Mouse (Mus musculus) heart, postnatal 10 days (tissue): ENCODE measurements around the gene Scyl1. TPM values are rescaled to one million over a fixed set of nuclear protein-coding genes. Genes with fewer than 3 reads are reported as not detected.
A peak's percentile ranks its signal among the peaks of the same experiment; 100 is the strongest.
"Not testable (repeated sequence)": the region's sequence is repeated elsewhere in the genome, so short reads cannot be mapped to it uniquely, and the experiment has no call there.

ENCODE experiments used
- DNase-seq, 2 experiments: peaks; one replicate each; pipeline ENCODE4 v3.0.0; 2021
- intact Hi-C: fragments of 180-260 bp; cut with DNase I; formaldehyde crosslinking; loops from one replicate; pipeline ENCODE4 v1.15.1; 2025
- total RNA-seq, 2 experiments: library from RNA; stranded (reverse); gene quantifications; 2 replicates each; pipeline ENCODE4 v1.2.3; 2021

Scyl1 gene
- 10 to 100 TPM; 63.4 to 65.7 TPM for total RNA-seq

DNA sequence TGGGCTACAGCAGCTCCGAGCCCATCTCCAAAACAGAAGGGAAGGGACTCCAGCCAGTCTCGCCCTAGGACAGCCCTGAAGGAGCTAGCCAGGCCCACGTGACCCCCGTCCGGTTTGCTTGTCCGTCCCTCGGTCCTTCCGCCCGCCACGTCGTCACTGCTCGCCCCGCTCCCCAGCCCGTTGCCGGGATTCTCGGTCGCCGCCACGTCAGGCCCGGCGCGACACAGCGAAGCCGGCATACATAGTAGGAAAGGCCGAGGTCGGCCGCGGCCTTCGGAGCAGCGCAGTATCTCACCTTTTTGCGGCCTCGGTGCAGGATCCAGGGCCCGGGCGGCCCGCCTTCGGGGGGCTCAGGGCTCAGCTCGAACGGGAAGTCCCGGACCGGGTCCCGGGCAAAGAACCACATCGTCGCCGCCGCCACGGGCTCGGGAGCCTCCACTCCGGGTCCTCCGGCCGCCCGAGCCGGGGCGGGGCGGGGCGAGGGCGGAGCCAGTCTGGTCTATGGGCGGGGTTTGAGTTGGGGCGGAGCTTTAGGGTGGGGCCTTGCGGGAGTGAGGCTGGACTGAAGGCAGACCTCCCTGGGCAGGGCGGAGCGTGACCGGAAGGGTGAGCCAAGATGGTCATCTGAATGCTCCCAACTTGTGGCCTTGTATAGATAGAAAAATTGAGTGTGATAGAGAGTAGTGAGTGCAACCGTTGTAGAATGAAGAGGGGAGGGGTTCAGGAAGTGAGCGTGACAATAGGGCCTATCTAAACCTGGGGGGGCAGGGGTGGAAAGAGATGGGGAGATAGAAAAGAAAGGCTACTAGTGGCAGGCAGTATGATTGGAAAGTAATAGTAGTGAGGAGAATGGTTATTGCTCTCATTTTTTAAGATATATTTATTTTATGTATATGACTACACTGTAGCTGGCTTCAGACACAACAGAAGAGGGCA, at the start of gene Scyl1:
TSS of gene Scyl1 (minus strand) at position 495 of the 936 bp plus-strand sequence.
- intact Hi-C loops: loop anchor here (2.0 to 5.0 kb wide), 2 partner anchors 42 to 79 kb away; partner anchors contain the start of gene Fam89b
- peak; percentile 97 to 98 for DNase-seq

DNA sequence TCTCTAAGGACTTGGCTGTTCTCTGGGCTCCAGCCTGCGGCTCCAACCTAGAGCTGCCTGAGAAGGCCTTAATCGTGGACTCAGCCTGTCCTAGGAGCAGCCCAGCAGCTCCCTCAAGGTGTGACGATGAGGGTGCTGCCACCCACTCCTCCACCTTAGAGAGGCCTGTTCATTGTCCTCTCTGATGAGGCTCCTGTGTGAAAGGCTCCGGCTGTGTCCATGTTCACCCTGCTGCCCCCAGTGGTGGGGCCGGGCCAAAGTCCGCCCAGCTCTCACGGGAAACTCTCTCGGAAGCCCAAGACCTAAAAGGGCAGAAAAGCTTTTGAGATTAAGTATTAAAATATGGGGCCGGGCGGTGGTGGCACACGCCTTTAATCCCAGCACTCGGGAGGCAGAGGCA, 48.3 kb upstream of the Scyl1 start:
- peak; percentile 78 to 79 for DNase-seq
- intact Hi-C loops: loop anchor here (2.0 kb wide), 2 partner anchors 21 to 29 kb away; no protein-coding TSS in a partner anchor

DNA sequence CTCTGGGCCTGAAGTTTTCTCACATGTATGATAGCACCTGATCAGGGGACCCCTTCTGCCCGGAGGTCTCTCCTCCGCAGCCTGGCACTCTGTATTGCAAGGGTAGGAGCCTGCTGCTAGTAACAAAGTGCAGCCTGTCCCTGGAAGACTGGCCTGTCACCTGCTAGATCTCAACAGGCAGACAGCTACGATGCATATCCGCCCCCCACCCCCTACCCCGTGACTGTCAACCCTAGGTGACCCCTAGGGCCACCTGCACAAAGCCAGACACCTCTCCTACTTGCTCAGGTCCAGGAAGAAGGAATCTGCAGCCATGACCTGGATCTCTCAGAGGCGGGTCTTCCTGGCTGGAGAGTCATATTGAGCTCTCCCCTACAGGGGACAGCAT, 47.4 kb upstream of the Scyl1 start:
- DNase-seq: no peak
- intact Hi-C loops: loop anchor here (2.0 kb wide), 2 partner anchors 20 to 30 kb away; no protein-coding TSS in a partner anchor

DNA sequence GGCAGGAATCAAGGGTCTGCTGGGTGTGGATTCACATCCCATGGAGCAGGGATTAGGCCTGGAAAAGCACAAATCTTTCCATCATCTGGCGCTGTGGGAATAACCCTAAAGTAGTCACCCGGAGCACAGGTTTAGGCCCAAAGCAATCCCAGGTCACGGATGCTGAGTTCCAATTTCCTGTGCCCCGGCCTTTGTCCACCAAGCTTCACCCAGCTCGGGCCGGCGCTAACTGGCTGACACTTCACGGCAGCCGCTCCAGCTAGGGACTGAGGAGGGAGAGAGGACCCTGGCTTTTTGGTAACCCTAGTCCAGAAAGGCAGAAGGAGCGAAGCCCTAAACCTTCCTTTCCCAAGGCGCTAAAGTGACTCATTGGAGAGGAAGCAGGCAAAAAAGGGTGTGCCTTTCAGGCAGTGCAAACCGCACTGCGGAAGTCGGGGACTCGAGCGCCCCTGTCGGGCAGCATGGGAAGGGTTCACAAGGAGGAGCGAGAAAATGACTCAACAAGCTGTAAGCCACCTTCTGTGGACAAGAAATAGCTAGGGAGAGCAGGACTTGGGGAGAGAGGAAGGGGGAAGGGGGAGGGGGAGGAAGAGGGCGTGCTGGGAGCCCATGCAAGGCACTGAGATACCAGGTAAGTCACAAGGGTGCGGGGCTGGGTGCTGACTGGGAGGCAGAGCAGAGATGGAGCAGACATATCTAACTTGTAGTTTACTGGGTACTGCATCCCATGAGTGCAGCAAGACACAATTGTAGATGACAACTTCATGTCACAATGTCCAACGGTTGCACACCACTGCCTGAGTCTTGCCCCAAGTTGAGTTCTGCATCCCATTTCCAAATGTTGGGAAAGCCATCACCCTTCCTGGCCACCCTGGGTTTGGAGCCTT, 46.7 kb upstream of the Scyl1 start:
- DNase-seq: peak; percentile 94
- intact Hi-C loops: loop anchor here (2.0 kb wide), 2 partner anchors 19 to 31 kb away; no protein-coding TSS in a partner anchor

DNA sequence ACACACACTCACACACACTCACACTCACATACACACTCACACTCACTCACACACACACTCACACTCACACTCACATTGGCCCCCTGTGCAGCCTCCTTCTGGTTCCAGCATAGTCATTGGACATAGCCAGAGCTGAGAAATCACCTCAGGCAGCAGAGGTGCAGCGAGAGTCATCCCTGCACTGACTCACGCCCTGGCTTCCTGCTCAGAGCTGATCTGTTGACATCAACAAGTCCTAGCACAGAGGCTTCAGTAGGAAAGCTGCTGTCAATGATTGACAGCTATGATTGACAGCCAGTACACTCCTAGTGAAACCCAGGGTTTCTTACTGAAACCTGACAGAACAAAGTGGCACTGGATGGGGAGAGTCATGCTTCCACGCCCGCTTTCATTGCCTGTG, 44.7 kb upstream of the Scyl1 start:
- intact Hi-C loops: no loop called here
- DNase-seq: no peak

DNA sequence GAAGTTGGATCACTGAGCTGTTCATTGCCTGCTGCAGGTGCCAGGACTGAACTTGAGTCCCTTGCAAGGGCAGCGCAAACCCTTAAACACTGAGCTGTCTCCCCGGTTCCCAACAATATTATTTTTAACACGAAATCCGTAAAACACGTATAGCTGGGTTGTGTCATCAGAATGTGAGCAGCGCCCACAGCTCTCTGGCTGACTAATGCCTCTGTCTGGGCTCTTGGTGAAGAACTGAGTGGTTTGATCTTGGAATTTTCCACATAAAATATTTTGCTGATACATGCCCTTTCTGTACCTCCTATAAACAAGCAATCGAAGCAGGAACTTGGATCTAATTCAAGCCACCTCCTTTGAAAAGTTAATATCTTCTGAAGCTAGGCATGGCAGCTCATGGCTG, 43.8 kb upstream of the Scyl1 start:
- DNase-seq: no peak
- intact Hi-C loops: no loop called here

DNA sequence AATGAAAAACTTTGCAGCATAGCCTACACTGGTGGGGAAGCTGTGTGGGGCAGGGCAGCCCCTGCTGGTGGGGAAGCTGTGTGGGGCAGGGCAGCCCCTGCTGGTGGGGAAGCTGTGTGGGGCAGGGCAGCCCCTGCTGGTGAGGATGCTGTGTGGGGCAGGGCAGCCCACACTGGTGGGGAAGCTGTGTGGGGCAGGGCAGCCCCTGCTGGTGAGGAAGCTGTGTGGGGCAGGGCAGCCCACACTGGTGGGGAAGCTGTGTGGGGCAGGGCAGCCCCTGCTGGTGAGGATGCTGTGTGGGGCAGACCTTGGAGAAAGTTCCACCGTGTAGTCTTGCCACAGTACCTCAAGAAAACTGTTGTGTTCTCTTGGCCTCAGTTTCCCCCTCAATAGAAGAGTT, 42.8 kb upstream of the Scyl1 start:
- DNase-seq, intact Hi-C loops: not testable (repeated sequence)

DNA sequence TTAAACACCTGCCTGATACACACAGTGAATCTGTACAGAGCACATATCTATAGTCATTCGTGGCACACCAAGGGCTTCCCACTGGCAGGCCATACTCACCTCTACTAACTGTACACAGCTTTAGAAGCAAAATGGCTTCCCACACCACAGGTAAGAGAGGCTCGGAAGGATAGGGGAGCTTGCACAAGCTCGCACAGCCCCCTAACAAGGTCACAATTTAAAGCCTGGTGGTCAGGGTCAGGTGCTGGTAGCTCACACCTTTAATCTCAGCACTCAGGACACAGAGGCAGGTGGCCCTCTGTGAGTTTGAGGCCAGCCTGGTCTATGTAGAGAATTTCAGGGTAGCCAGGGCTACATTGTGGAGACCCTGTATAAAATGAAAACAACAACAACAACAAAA, 42.3 kb upstream of the Scyl1 start:
- intact Hi-C loops: no loop called here
- DNase-seq: no peak

DNA sequence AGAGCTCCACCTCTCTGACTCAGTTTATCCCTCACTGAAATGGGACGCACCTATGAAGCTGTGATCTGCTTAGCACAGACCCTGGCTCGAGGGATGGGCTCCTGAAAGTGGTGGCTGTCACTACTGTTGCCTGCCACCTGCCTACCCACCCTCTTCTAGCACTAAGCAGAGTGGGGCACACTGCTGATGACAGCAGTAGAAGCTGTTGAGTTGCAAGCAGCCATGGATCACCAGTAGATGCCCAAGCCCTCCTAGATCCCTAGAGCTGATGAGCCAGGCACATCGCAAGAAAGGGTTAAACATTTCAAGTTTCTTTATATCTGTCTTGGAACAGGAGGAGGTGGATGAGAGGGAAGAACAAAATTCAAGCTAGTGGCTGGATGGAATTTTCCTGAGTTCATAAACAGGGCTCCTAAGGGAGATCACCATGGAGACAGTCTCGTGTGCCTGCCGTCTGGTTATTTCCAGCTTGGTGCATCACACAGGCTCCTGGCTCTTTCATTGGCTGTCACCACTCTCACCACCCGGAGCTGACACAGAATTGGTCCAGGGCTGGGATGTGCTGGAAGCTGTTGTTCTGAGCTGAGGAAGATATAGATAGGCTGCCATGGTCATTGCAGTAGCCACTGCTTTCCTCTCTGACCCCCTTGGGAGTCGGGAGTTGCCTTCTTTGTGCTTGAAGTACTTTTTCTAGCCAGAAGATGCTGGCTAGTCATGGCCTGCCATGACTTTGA, 40.7 kb upstream of the Scyl1 start:
- intact Hi-C loops: no loop called here

DNA sequence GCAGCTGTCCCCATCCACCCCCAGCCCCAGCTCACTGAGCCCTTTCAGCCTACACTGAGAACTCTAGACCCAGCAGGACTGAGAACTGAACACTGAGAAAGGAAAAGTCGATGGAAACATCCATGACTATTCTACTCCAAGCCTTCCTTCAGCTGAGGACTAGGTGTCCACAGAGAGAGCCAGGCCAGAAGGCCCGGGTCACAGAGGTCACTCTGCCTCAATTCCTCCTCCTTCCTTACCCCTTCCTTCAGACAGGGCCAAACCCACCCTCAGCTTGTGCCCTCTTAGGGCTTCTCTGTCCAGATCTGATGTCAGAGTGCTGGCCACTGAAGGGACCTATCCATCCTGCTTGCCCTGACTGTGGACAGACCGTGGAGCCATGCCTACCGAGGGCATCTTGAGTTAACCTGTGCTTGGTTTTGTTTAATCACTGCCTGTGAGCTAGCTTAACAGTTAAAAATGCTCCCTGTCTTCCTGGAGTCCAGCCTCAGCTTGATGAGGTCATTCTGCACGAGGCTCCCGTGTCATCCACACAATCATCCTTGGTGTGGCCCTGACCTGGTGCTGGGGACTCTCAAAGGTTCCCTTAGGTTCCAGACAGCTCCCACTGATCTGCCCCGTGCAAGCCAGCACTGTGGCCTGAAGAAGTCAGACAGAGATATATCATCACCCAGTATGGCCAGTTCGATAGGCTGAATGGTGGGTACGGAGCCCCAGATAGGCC, 39.8 kb upstream of the Scyl1 start:
- intact Hi-C loops: loop anchor here (1.0 kb wide), 1 partner anchor 9 kb away; no protein-coding TSS in a partner anchor
- DNase-seq: peak; percentile 43 to 53

More for the DNA sequence above, 40.7 kb upstream of the Scyl1 start:
- peak; percentile 91 to 93 for DNase-seq

DNA sequence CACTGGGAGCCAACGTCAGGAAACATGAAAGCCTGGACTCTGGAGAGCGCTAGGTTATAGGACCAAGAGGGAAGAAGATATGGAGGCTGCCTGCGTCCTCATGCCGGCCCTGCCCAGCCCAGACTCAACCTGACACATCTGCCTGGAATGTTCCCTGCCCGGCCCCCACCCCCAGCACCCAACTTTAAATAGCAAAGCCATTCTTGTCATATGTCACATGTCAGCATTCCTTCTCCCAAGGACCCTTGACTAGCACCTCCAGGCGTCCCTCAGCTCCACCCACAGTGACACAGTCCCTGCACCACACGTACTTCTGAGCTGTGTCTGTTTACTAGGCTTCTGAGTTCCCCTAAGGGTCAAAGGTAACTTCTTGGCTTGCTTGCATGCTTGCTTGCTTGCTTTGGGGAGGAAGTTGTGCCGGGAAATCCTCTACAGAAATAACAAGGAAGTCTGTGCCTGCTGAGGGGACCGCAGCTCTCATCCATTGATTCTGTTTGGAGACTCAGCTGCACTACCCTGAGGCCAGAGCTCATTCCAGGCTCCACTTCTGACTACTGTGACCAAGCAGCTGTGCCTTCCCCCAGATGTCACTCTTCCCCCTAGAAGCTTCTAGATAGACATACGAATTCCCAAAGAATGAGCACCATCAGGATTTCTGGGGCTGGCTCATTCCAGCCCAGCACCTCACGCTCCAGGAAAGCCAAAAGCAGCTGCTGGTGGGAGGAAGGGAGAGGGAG, 39.1 kb upstream of the Scyl1 start:
- intact Hi-C loops: loop anchor here (1.0 kb wide), 1 partner anchor 8 kb away; no protein-coding TSS in a partner anchor
- peak; percentile 72 to 77 for DNase-seq

DNA sequence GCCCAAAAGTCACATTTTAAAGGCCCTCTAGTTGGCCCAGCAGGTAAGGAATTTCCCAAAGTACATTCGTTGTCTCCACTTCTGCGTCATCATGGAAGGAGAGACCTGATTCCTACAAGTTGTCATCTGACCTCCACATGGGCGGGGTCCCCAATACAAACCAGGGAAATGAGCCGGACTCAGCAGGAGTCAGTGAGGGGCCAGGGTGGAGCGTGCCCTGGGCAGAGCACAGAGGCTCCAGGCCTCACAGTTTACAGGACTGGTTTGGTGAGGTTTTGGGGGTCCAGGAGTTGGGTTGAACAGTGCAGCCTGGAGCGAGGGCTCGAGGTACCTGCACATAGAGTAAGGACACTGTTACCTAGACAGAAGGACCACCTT, 38.5 kb upstream of the Scyl1 start:
- DNase-seq: peak in 1 of 2 experiments; percentile 43
- intact Hi-C loops: loop anchor here (1.0 kb wide), 1 partner anchor 7 kb away; no protein-coding TSS in a partner anchor

DNA sequence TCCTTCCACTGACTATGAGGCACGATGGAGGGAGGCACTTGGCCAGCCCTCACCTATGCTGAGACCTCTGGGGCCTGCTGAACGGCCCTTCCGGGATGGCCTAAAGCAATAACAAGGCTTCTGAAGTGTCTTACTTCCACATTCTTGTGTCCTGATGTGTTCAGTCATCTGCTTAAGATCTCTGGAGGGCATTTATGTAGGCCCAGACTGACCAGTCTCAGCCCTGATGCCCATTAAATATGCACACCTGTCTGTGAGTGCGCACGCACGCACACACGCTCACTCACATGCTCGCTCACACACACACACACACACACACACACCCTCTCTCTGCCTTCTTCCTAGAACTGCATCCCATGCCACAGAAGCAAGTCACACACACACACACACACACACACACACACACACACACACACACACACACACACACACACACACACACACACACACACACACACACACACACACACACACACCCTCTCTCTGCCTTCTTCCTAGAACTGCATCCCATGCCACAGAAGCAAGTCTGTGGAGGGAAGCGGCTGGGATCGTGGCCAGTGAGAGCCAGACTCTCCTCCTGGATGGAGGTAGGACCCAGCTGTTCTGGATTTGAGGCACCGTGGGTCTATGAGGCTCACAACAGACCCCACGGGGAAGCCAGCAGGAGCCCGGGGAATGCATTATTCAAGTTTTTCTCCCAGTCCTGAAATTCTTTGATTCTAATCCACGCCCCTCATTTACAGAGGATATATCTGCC, 37.9 kb upstream of the Scyl1 start:
- intact Hi-C loops: no loop called here
- no peak for DNase-seq

DNA sequence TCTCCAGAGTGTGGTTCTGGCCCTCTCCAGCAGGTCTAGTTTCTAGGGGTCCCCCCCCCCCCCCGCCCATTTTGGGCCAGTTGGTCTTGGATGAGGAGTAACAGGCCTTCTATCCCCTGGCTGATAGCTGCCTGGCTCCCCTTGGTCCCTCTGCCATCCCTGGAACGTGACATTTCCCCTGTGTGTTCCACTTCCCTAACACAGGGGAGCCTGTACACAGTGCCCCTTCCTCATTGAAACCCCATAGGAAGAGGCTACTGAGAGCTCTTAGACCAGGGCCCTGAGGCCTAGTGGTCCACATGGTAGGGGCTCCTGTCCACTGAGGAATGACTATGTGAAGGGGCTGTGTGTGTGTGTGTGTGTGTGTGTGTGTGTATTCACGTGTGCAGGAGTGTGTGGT, 36.5 kb upstream of the Scyl1 start:
- DNase-seq: no peak
- intact Hi-C loops: no loop called here

DNA sequence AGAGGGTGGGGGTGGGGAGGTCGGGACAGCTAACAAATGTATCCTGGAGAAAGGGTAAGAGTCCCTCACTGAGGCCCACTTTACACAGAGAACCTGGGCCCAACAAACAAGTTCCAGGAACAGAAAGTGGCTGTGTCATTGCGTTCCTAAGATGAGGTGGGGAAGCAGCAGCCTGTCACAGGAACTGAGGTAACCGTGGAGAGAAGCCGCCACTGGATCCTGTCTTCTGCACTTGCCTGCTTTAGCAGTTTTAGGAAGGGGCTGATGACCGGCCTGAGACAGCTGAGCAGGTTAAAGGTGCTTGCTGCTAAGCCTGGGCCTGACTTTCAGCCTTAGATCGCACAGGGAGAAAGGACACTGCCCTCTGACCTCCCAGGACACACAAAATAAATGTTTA, 35.6 kb upstream of the Scyl1 start:
- intact Hi-C loops: no loop called here
- peak; percentile 49 to 52 for DNase-seq

DNA sequence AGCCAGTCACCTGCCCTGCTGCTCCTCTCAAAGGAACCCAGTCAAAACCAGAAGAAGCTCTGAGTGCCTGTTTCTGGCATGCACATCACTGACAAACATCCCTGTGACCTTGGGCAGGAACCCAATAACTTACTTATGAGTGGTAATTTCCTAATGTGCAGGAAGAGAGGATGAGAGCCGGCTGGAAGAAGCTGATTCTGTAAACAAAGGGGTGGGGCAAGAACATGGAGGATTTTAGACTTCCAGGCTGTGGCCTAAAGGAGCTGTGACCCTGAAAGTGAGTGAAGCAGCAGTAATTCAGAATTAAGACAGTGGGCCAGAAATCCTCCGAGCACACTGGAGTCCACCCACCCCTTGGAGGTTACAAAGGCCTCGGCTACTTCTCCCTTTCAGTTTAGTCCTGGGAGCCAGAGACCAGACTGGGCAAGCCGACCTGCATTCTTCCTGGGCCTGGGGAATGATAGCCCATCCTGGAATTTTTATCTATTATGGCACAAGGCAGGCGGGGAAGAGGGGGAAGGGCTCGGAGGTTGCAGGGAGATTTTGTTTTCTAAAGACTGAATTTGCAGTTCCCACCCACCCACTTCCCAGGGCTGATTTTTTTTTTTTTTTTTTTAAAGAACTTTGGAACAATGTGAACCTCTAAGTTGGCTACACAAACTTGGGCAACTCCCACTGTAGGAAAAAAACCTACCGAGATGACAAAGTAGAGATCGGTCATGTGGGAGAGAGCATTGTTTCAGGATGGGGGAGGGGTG, 35.0 kb upstream of the Scyl1 start:
- intact Hi-C loops: no loop called here
- DNase-seq: peak; percentile 71 to 78

DNA sequence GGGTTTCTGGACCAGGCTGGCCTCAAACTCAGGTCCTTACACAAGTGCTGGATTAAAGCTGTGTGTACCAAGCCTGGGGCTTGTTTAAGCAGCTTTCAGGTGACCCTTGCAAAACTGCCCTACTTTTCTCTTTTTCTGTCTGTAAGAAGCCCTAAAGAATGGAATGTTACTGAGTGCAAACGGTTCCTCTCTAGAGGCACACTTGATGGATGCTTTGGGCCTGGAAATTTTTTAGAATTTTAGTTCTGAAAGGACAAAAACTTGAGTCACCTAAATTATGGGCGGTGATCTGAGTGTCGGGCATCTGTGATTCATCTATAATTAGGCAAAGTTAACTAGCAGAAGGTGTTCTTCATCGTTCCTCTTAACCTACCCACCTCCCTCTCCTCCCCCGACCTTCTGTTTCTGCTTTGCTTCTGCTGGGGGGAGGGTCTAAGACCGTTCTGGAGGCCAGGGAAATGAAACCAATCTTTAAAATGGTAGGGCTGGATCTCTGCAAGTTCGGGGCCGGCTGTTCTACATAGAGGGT, 33.2 kb upstream of the Scyl1 start:
- peak in 1 of 2 experiments; percentile 25 for DNase-seq
- intact Hi-C loops: loop anchor here (2.0 kb wide), 1 partner anchor 18 kb away; no protein-coding TSS in a partner anchor
